Mouse (Mus musculus) liver, adult (tissue): ENCODE measurements around the gene Usp5.

ENCODE experiments used
- GATA4 ChIP-seq: IDR thresholded peaks from 2 replicates; pipeline ENCODE4 v1.6.1; 2014; ENCODE audit warnings: mild to moderate bottlenecking, low read length; ENCODE audit not compliant: insufficient replicate concordance

Usp5 gene

GRCm38 (mm10) chr6:124817563-124817962, 11.7 kb downstream of the Usp5 start:
- TF ChIP-seq GATA4, result no peak

DNA sequence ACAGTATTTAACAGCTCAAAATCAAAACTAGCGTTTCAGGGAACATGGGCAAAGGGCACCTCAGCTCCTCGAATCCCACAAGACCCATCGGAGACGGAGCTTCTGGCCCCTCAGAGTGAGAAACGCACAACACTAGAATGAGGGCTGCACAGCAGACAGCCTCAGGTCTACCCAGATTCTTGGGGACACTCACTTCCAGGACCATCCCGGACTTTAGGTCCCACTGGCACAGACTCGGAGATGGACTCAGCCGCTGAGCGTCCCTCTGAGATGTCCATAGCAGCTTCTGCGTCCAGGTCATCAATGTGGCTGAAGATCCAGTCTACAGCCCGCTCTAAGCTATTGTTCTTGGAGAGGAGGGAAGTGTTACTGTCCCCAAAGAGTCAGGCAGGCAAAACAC, 12.2 kb downstream of the Usp5 start:
- TF ChIP-seq GATA4, result no peak

DNA sequence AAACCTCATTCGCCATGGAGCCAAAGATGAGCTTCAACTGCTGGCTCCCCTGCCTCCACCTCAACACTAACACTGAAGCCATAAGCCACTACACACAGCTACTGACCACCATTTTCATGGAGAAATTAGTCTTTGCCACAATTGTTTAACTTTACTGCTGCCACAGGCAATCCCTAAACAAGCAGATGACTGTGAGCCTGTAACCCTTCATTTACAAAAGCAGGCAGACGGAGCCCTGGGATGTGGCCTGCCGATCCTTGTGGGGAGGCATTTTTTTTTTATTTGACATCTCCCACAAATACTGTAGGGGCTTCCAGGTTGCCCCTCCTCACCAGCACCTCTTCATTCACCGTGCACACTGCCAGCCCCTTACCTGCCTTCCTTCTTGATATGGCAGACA, 12.7 kb downstream of the Usp5 start:
- no peak for TF ChIP-seq GATA4

DNA sequence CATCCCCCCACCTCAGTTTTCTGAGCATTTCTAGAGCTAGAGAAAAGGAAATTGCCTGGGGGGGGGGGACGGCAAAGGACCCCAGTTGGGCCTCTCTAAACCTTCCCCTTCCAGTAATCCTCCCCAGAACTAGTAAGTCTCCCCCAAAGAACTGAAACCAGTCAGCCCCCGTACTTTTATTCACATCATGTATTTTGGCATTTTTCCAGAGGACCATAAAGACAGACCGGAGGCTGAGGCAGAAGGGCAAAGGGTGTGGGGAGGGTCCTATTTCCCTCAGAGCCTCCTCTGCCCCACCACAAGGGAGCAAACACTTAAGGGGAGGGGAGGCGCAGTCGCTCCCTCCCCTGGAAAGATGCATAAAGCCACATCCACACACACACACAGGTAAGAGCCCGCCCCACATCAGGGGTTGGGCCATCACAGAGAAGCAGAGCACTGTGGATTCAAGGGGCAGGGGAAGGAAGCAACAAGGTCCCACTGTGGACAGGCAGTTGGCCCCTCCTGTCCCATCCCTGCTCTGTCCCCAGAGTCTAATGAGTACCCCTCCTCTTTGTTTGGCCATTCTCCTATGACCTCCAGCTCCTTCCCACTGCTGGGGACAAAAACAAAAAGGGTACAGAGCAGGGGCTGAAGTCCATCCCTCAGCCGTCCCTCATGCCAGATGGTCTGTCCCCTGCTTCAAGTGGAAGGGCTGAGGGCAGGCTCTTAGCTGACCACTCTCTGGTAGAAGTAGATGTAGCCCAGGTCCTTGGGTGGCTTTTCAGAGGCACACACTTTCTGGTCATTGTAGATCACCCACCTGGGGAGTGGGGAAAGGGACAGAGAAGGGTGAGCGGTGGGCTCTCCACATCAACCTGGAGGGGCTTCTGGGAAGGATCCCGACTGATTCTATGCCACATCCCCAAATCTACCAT, 14.2 kb downstream of the Usp5 start:
- TF ChIP-seq GATA4, result no peak

DNA sequence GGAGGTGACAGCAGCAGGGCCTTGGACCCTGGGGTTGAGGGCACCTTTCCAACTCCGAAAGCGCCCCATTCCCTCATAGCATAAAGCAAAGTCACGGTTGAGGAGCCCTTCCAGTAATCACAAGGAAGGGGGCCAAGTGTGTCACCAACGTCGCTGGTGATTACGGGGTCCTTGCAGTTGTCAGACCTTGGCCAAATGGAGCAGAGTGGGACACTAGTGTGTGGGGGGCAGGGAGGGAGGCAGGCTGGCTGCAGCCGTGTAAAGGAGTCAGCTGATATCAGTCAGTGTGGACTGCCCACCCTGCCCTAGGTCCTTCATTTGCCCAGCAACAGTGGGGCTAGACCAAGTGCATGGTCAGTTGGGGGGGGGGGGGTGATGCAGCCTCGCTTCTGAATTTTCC, 14.8 kb downstream of the Usp5 start:
- no peak for TF ChIP-seq GATA4

- no peak for TF ChIP-seq GATA4
Measured at GRCm38 (mm10) chr6:124813933-124814332, 15.4 kb downstream of the Usp5 start, which contains the start of gene Tpi1. TSS of gene Tpi1 (minus strand) at chr6:124814296.

- TF ChIP-seq GATA4, result no peak
Measured at GRCm38 (mm10) chr6:124813496-124813895, 15.8 kb downstream of the Usp5 start.

DNA sequence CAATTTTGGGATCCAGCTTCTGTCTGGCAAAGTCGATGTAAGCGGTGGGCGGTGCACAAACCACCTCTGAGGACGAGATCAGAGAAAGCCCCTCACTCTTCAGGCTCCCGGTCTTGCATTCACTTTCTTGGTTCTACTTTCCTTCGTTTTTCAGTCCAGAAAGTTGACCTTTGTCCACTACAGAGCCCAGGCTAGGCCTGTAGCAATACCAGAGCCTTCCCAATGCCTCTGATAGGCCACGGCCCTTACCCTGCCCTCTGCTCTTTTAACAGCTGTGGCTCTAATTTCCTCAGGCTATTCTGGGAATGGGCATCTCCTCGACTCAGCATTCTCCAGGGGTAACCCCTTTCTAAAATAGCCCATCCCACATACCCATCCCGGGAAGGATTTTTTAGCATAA, 16.4 kb downstream of the Usp5 start:
- no peak for TF ChIP-seq GATA4

- TF ChIP-seq GATA4, result no peak
Measured at GRCm38 (mm10) chr6:124811701-124812560, 17.4 kb downstream of the Usp5 start.

GRCm38 (mm10) chr6:124811403-124811665, 17.9 kb downstream of the Usp5 start:
- TF ChIP-seq GATA4, result no peak

GRCm38 (mm10) chr6:124809775-124810538, 19.3 kb downstream of the Usp5 start:
- TF ChIP-seq GATA4, result no peak

DNA sequence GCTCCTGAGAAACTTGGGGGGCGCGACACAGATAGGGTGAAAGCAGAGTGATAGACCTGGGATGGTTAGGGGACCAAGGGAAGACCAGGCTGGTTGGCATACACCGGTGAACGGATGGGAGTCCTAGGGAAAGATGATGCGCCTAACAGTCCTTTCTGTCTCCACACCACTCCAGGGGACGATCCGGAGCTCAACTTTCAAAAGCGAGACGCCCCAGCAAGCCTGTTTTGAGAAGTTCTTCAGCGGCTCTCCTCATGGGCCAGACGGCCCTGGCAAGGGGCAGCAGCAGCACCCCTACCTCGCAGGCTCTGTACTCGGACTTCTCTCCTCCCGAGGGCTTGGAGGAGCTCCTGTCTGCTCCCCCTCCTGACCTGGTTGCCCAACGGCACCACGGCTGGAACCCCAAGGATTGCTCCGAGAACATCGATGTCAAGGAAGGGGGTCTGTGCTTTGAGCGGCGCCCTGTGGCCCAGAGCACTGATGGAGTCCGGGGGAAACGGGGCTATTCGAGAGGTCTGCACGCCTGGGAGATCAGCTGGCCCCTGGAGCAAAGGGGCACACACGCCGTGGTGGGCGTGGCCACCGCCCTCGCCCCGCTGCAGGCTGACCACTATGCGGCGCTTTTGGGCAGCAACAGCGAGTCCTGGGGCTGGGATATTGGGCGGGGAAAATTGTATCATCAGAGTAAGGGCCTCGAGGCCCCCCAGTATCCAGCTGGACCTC, 20.1 kb downstream of the Usp5 start:
- TF ChIP-seq GATA4, result no peak

DNA sequence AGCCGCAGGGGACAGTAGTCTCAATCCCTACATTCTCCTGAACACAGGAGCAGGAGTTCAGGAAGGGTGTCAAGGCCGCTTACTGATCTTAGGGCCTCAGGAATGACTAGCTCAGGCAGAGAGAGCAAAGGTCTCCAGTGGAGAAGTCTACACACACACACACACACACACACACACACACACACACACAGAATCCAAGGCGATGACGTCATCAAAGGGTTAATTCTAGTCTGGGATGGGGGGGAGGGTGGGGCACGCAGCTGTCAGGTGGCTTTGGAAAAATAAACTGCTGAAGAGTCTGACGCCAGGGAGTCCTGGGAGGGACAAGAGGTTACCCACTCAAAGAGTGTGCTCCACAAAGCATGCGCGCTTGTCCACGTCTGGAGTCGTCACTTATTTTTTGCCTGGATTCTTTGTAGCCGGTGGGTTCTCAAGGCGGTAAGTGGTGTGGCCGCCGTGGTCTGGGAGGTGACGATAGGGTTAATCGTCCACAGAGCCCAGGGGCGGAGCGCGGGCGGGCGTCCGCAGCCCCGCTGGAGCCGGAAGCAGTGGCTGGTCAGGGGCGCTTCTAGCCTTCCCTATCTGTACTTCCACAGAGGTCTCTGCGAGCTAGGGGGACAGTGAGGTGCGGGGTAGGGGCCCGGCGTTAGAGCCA, 20.8 kb downstream of the Usp5 start, which contains the start of gene Spsb2:
Spsb2 (plus strand) TSS at position 304 of the 655 bp plus-strand sequence.
- peak; percentile 15; the same call in 1 of the 2 replicates for TF ChIP-seq GATA4

GRCm38 (mm10) chr6:124807986-124808357, 21.3 kb downstream of the Usp5 start:
- TF ChIP-seq GATA4, result no peak
